ENCODE assay signal across 8 mouse cellular contexts in genomic region chr3:95687168-95687523, GRCm38 (mm10). TPM values are rescaled to one million over a fixed set of nuclear protein-coding genes. Genes with fewer than 3 reads are reported as not detected.
DNase-seq lines count a peak whose midpoint lies in the region; ATAC-seq and TF ChIP-seq lines count a peak whose summit lies in the region.

No protein-coding gene starts in this region.

- intact Hi-C loops in left cerebral cortex, postnatal 4 days (cut with DNase I): no loop called here

- no peaks in the 10 kb centered on the region for H3K36me3 ChIP-seq in testis, adult 2 months (ENCODE audit: control insufficient read depth, insufficient read depth, low read length)
- no peaks in the 10 kb centered on the region for H3K36me3 ChIP-seq in liver, embryonic 14.5 days (replicated peaks; ENCODE audit: control insufficient read depth, insufficient read depth, low read depth)

- ATAC-seq in liver, embryonic 14.5 days (ENCODE audit: insufficient read depth): no peak

- no peak overlapping the region for H3K9ac ChIP-seq in liver, embryonic 14.5 days (replicated peaks)

- peak overlapping the region; percentile 70 for H3K4me2 ChIP-seq in liver, embryonic 14.5 days (ENCODE audit: low read depth)

- no peaks in the 10 kb centered on the region for H3K9me3 ChIP-seq in liver, embryonic 14.5 days (ENCODE audit: control insufficient read depth, low read length)

- 21% methylated on average over 4 of the region's 4 CpGs for WGBS in liver, embryonic 14.5 days (ENCODE audit: insufficient replicate concordance)

- no peak for TF ChIP-seq POLR2A in testis, adult 2 months (IDR thresholded peaks at IDR 0.05; ENCODE audit: control insufficient read depth, low read depth, low read length)

- H3K4me1 ChIP-seq in testis, adult 2 months (ENCODE audit: control insufficient read depth, insufficient read depth, low read length): peaks cover 15% of the 10 kb centered on the region
- H3K4me1 ChIP-seq in liver, embryonic 14.5 days (replicated peaks; ENCODE audit: control insufficient read depth in 2 of 2, insufficient read depth in 2 of 2, low read length in 1 of 2): peaks cover 2 to 3% of the 10 kb centered on the region in 2 experiments; a peak in 2 of 4 replicates

- DNase-seq in adrenal gland, postnatal 10 days: peak; percentile 15
- DNase-seq in adrenal gland, adult 8-10 months: no peak
- no peak for DNase-seq in testis, postnatal 14 days (ENCODE audit: low spot score)
- DNase-seq in liver, embryonic 14.5 days (ENCODE audit: low read depth in 3 of 3, low spot score in 3 of 3): no peak
- no peak for DNase-seq in thymus, postnatal 14 days
- DNase-seq in left cerebral cortex, postnatal 4 days: no peak
- no peak for DNase-seq in frontal cortex, postnatal 36 days (ENCODE audit: low spot score in 2 of 2)

- no peak for TF ChIP-seq CTCF in testis, adult 2 months (IDR thresholded peaks at IDR 0.05; ENCODE audit: control insufficient read depth, insufficient read depth, insufficient replicate concordance, low read depth, low read length)
- no peak for TF ChIP-seq CTCF in liver, embryonic 14.5 days (IDR thresholded peaks at IDR 0.05; ENCODE audit: low read depth)

- no peak for TF ChIP-seq EP300 in liver, embryonic 14.5 days (IDR thresholded peaks at IDR 0.05; ENCODE audit: low read depth)

- peak overlapping the region; percentile 70 for H3K4me3 ChIP-seq in testis, adult 2 months (ENCODE audit: control insufficient read depth, low read depth, low read length)
- peak overlapping the region in 1 of 2 experiments; percentile 45; a peak in 2 of 4 replicates for H3K4me3 ChIP-seq in liver, embryonic 14.5 days (ENCODE audit: insufficient read depth in 1 of 2, low read depth in 2 of 2, low read length in 2 of 2)

- no peak overlapping the region for H3K27ac ChIP-seq in testis, adult 2 months (ENCODE audit: control insufficient read depth, insufficient read depth, low read depth, low read length)
- H3K27ac ChIP-seq in liver, embryonic 14.5 days: no peak overlapping the region

- H3K27me3 ChIP-seq in testis, adult 2 months (ENCODE audit: control insufficient read depth, insufficient read depth, low read length): no peaks in the 10 kb centered on the region; the same call in 1 of the 2 replicates
- H3K27me3 ChIP-seq in liver, embryonic 14.5 days (ENCODE audit: control insufficient read depth, insufficient read depth, low read length): peaks cover 7% of the 10 kb centered on the region; the same call in 1 of the 2 replicates

RNA-seq across cellular contexts. Expression of gene Adamtsl4, which starts 0.6 kb away (rescaled TPM):
- 10 to 100 TPM; 13.3 to 13.4 TPM for total RNA-seq in adrenal gland, postnatal 10 days (2021)
- total RNA-seq in adrenal gland, adult 8-10 months (2022): 10 to 100 TPM in 1 of 4 experiments, 1 to 10 TPM in 3; 4.3 to 10.2 (median 6.4) TPM
- polyA plus RNA-seq in testis, adult 2 months (2012; rRNA removed): 0.74 and 2.3 TPM in 2 replicates
- polyA plus RNA-seq in liver, embryonic 14.5 days (2012; rRNA removed): 0.12 and 0.43 TPM in 2 replicates
- polyA plus RNA-seq in liver, embryonic 14.5 days (2014; fragmentation: Nextera tagmentation; extraction: Ambion mirVana): 0.17 and 0.47 TPM in 2 replicates
- 1 to 10 TPM; 1.4 to 1.9 TPM for total RNA-seq in left cerebral cortex, postnatal 4 days (2021)

RNA-seq across cellular contexts. Expression of gene Mcl1, which starts 28.6 kb away (rescaled TPM):
- total RNA-seq in adrenal gland, postnatal 10 days (2021): 100 to 1,000 TPM; 116 to 144 TPM
- total RNA-seq in adrenal gland, adult 8-10 months (2022): 100 to 1,000 TPM; 177 to 189 (median 179) TPM
- polyA plus RNA-seq in testis, adult 2 months (2012; rRNA removed): 27.4 and 40.2 TPM in 2 replicates
- 26.6 and 34.6 TPM in 2 replicates for polyA plus RNA-seq in liver, embryonic 14.5 days (2012; rRNA removed)
- 39.2 and 45.0 TPM in 2 replicates for polyA plus RNA-seq in liver, embryonic 14.5 days (2014; fragmentation: Nextera tagmentation; extraction: Ambion mirVana)
- 10 to 100 TPM; 76.4 to 80.1 TPM for total RNA-seq in left cerebral cortex, postnatal 4 days (2021)

RNA-seq across cellular contexts. Expression of gene Ecm1, which starts 52.2 kb away (rescaled TPM):
- 100 to 1,000 TPM; 139 to 162 TPM for total RNA-seq in adrenal gland, postnatal 10 days (2021)
- 100 to 1,000 TPM; 619 to 722 (median 665) TPM for total RNA-seq in adrenal gland, adult 8-10 months (2022)
- polyA plus RNA-seq in testis, adult 2 months (2012; rRNA removed): 26.7 and 37.2 TPM in 2 replicates
- 9.3 and 9.8 TPM in 2 replicates for polyA plus RNA-seq in liver, embryonic 14.5 days (2012; rRNA removed)
- 10.2 and 12.9 TPM in 2 replicates for polyA plus RNA-seq in liver, embryonic 14.5 days (2014; fragmentation: Nextera tagmentation; extraction: Ambion mirVana)
- 10 to 100 TPM; 10.9 to 11.3 TPM for total RNA-seq in left cerebral cortex, postnatal 4 days (2021)

Comparison
In these comparisons a context has a peak if more than half of its experiments do, and no peak if none do; other contexts are left out.
1. RNA of gene Ecm1, which starts 52.2 kb away (total RNA-seq): 619 to 722 TPM in adrenal gland, adult 8-10 months and 139 to 162 TPM in adrenal gland, postnatal 10 days; 10.9 to 11.3 TPM in left cerebral cortex, postnatal 4 days; every median in the first group is over 10 times any median in the second.